Mouse (Mus musculus): Measurements from ENCODE around the gene Cnot4. TPM values are rescaled to one million over a fixed set of nuclear protein-coding genes. Genes with fewer than 3 reads are reported as not detected.

Gene Cnot4
- polyA plus RNA-seq, 1 experiment from 2014 or later: 38.3 TPM

GRCm38 (mm10) chr6:35030811-35031210 is 102.7 kb downstream of the Cnot4 start:
- no peak for ATAC-seq (ENCODE audit: low read depth)
- Histone ChIP-seq H3K4me3 (no peak overlapping the region), H3K4me2 (no peak overlapping the region), H3K27me3 (no peaks in the 10 kb centered on the region), H3K9ac (no peak overlapping the region), H3K36me3 (peaks cover 3% of the 10 kb centered on the region; the same call in 1 of the 2 replicates), H3K4me1 (replicated peaks) (0 out of 2 replicates have a peak, but pooled peaks cover 3% of the 10 kb centered on the region), H3K27ac (replicated peaks) (no peak overlapping the region), H3K9me3 (no peaks in the 10 kb centered on the region)
- WGBS: 93% methylated on average over 4 of the region's 4 CpGs

- H3K4me2 ChIP-seq: no peak overlapping the region
- no peak for ATAC-seq (ENCODE audit: low read depth)
- peaks cover 3% of the 10 kb centered on the region; the same call in 1 of the 2 replicates for H3K36me3 ChIP-seq
- no peaks in the 10 kb centered on the region for H3K9me3 ChIP-seq
- no peaks in the 10 kb centered on the region for H3K27me3 ChIP-seq
- no peak overlapping the region for H3K4me3 ChIP-seq
- WGBS: 85% methylated on average over 6 of the region's 6 CpGs
- 0 out of 2 replicates have a peak, but pooled peaks cover 3% of the 10 kb centered on the region for H3K4me1 ChIP-seq (replicated peaks)
- no peak overlapping the region for H3K9ac ChIP-seq
- H3K27ac ChIP-seq (replicated peaks): no peak overlapping the region
Measured at GRCm38 (mm10) chr6:35030226-35030625, 103.3 kb downstream of the Cnot4 start.

GRCm38 (mm10) chr6:35028023-35028422 is 105.5 kb downstream of the Cnot4 start:
- ATAC-seq (ENCODE audit: low read depth): no peak
- Histone ChIP-seq H3K27ac (replicated peaks) (no peak overlapping the region), H3K4me3 (no peak overlapping the region), H3K4me2 (no peak overlapping the region), H3K4me1 (replicated peaks) (0 out of 2 replicates have a peak, but pooled peaks cover 3% of the 10 kb centered on the region), H3K27me3 (no peaks in the 10 kb centered on the region), H3K9me3 (no peaks in the 10 kb centered on the region), H3K36me3 (peaks cover 2% of the 10 kb centered on the region), H3K9ac (no peak overlapping the region)
- 94% methylated on average over 2 of the region's 2 CpGs for WGBS

GRCm38 (mm10) chr6:35027257-35027656 is 106.3 kb downstream of the Cnot4 start:
- Histone ChIP-seq H3K4me1 (replicated peaks) (0 out of 2 replicates have a peak, but pooled peaks cover 3% of the 10 kb centered on the region), H3K36me3 (peaks cover 7% of the 10 kb centered on the region), H3K27ac (replicated peaks) (no peak overlapping the region), H3K9me3 (no peaks in the 10 kb centered on the region), H3K27me3 (no peaks in the 10 kb centered on the region), H3K4me2 (no peak overlapping the region), H3K4me3 (no peak overlapping the region), H3K9ac (no peak overlapping the region)
- no peak for ATAC-seq (ENCODE audit: low read depth)
- 70% methylated on average over 6 of the region's 6 CpGs for WGBS

- no peaks in the 10 kb centered on the region for H3K4me1 ChIP-seq (replicated peaks)
- H3K9ac ChIP-seq: no peak overlapping the region
- no peak overlapping the region for H3K27ac ChIP-seq (replicated peaks)
- H3K36me3 ChIP-seq: 0 out of 2 replicates have a peak, but pooled peaks cover 8% of the 10 kb centered on the region
- H3K4me2 ChIP-seq: no peak overlapping the region
- no peaks in the 10 kb centered on the region for H3K9me3 ChIP-seq
- no peak for ATAC-seq (ENCODE audit: low read depth)
- no peaks in the 10 kb centered on the region for H3K27me3 ChIP-seq
- whole genome bisulfite sequencing: 98% methylated on average over 5 of the region's 5 CpGs
- H3K4me3 ChIP-seq: no peak overlapping the region
Measured at GRCm38 (mm10) chr6:35016624-35017023, 116.9 kb downstream of the Cnot4 start.

- Histone ChIP-seq H3K9me3 (no peaks in the 10 kb centered on the region), H3K9ac (no peak overlapping the region), H3K27ac (replicated peaks) (no peak overlapping the region), H3K4me2 (no peak overlapping the region), H3K4me3 (no peak overlapping the region), H3K4me1 (replicated peaks) (no peaks in the 10 kb centered on the region), H3K27me3 (no peaks in the 10 kb centered on the region), H3K36me3 (0 out of 2 replicates have a peak, but pooled peaks cover 8% of the 10 kb centered on the region)
- no peak for ATAC-seq (ENCODE audit: low read depth)
- 89% methylated on average over 1 of the region's 1 CpGs for whole genome bisulfite sequencing
Measured at GRCm38 (mm10) chr6:35011953-35012352, 121.6 kb downstream of the Cnot4 start.

GRCm38 (mm10) chr6:35010705-35011104 is 122.8 kb downstream of the Cnot4 start:
- Histone ChIP-seq H3K4me1 (replicated peaks) (no peaks in the 10 kb centered on the region), H3K27ac (replicated peaks) (no peak overlapping the region), H3K4me3 (no peak overlapping the region), H3K9me3 (no peaks in the 10 kb centered on the region), H3K4me2 (no peak overlapping the region), H3K36me3 (no peaks in the 10 kb centered on the region), H3K27me3 (no peaks in the 10 kb centered on the region), H3K9ac (no peak overlapping the region)
- ATAC-seq (ENCODE audit: low read depth): no peak
- 96% methylated on average over 5 of the region's 5 CpGs for WGBS

GRCm38 (mm10) chr6:35002261-35002669 is 131.3 kb downstream of the Cnot4 start:
- H3K36me3 ChIP-seq: no peaks in the 10 kb centered on the region
- no peak for ATAC-seq (ENCODE audit: low read depth)
- no peaks in the 10 kb centered on the region for H3K4me1 ChIP-seq (replicated peaks)
- H3K9me3 ChIP-seq: no peaks in the 10 kb centered on the region; the same call in 1 of the 2 replicates
- no peak overlapping the region for H3K27ac ChIP-seq (replicated peaks)
- 85% methylated on average over 18 of the region's 18 CpGs for WGBS
- no peaks in the 10 kb centered on the region for H3K27me3 ChIP-seq
- no peak overlapping the region for H3K9ac ChIP-seq
- no peak overlapping the region for H3K4me2 ChIP-seq
- H3K4me3 ChIP-seq: no peak overlapping the region

- peak; percentile 27 for ATAC-seq (ENCODE audit: low read depth)
- Histone ChIP-seq H3K9me3 (no peaks in the 10 kb centered on the region), H3K36me3 (no peaks in the 10 kb centered on the region), H3K4me3 (no peak overlapping the region), H3K27me3 (no peaks in the 10 kb centered on the region; the same call in 1 of the 2 replicates), H3K9ac (no peak overlapping the region), H3K27ac (replicated peaks) (no peak overlapping the region), H3K4me1 (replicated peaks) (peaks cover 6% of the 10 kb centered on the region; the same call in 1 of the 2 replicates), H3K4me2 (peak overlapping the region; percentile 29; the same call in 1 of the 2 replicates)
- WGBS: 14% methylated on average over 4 of the region's 4 CpGs
Measured at GRCm38 (mm10) chr6:34999101-34999500, 134.4 kb downstream of the Cnot4 start.

- Histone ChIP-seq H3K27me3 (no peaks in the 10 kb centered on the region; the same call in 1 of the 2 replicates), H3K4me2 (no peak overlapping the region), H3K36me3 (no peaks in the 10 kb centered on the region), H3K27ac (replicated peaks) (no peak overlapping the region), H3K4me1 (replicated peaks) (peaks cover 6% of the 10 kb centered on the region; the same call in 1 of the 2 replicates), H3K9ac (no peak overlapping the region), H3K4me3 (no peak overlapping the region), H3K9me3 (no peaks in the 10 kb centered on the region)
- no peak for ATAC-seq (ENCODE audit: low read depth)
- WGBS: 75% methylated on average over 4 of the region's 4 CpGs
Measured at GRCm38 (mm10) chr6:34996496-34996895, 137.0 kb downstream of the Cnot4 start.

- Histone ChIP-seq H3K9me3 (no peaks in the 10 kb centered on the region), H3K4me3 (0 out of 2 replicates have a peak overlapping the region, but pooled peaks have one; percentile 13), H3K27me3 (no peaks in the 10 kb centered on the region; the same call in 1 of the 2 replicates), H3K4me2 (peak overlapping the region; percentile 47), H3K27ac (replicated peaks) (no peak overlapping the region), H3K9ac (no peak overlapping the region), H3K36me3 (no peaks in the 10 kb centered on the region), H3K4me1 (replicated peaks) (peaks cover 6% of the 10 kb centered on the region; the same call in 1 of the 2 replicates)
- peak; percentile 71 for ATAC-seq (ENCODE audit: low read depth)
- WGBS: 5% methylated on average over 13 of the region's 13 CpGs
Measured at GRCm38 (mm10) chr6:34995265-34995681, 138.3 kb downstream of the Cnot4 start.

GRCm38 (mm10) chr6:34994692-34995091 is 138.8 kb downstream of the Cnot4 start:
- Histone ChIP-seq H3K9ac (no peak overlapping the region), H3K27ac (replicated peaks) (no peak overlapping the region), H3K9me3 (no peaks in the 10 kb centered on the region), H3K4me2 (peak overlapping the region; percentile 47), H3K4me3 (no peak overlapping the region), H3K4me1 (replicated peaks) (peaks cover 6% of the 10 kb centered on the region; the same call in 1 of the 2 replicates), H3K27me3 (no peaks in the 10 kb centered on the region; the same call in 1 of the 2 replicates), H3K36me3 (no peaks in the 10 kb centered on the region)
- ATAC-seq (ENCODE audit: low read depth): no peak
- WGBS: 85% methylated on average over 5 of the region's 5 CpGs

- Histone ChIP-seq H3K9me3 (no peaks in the 10 kb centered on the region), H3K4me1 (replicated peaks) (peaks cover 12% of the 10 kb centered on the region), H3K4me3 (no peak overlapping the region), H3K9ac (no peak overlapping the region), H3K36me3 (no peaks in the 10 kb centered on the region), H3K27me3 (no peaks in the 10 kb centered on the region), H3K27ac (replicated peaks) (no peak overlapping the region), H3K4me2 (no peak overlapping the region)
- ATAC-seq (ENCODE audit: low read depth): no peak
- 81% methylated on average over 6 of the region's 6 CpGs for WGBS
Measured at GRCm38 (mm10) chr6:34989263-34989662, 144.3 kb downstream of the Cnot4 start.
